Mouse (Mus musculus) c-Kit-positive CD71-positive TER-119-negative erythroid progenitor cells, embryonic 14.5 days (primary cell): Measurements from ENCODE around the gene Slc25a34.
A peak's percentile ranks its signal among the peaks of the same experiment; 100 is the strongest.

Experiments used
- DNase-seq: peaks from one replicate; pipeline ENCODE4 v3.0.0-alpha.2; 2013; ENCODE audit warnings: low read depth

Gene Slc25a34

GRCm38 (mm10) chr4:141581051-141581450 lies 42.6 kb downstream of the Slc25a34 start:
- no peak for DNase-seq

GRCm38 (mm10) chr4:141578833-141579232 lies 44.8 kb downstream of the Slc25a34 start:
- peak; percentile 31 for DNase-seq

GRCm38 (mm10) chr4:141576877-141577276 lies 46.7 kb downstream of the Slc25a34 start:
- DNase-seq, result no peak

GRCm38 (mm10) chr4:141576404-141576803 lies 47.2 kb downstream of the Slc25a34 start:
- DNase-seq, result no peak

GRCm38 (mm10) chr4:141574789-141575702 lies 48.6 kb downstream of the Slc25a34 start:
- peak; percentile 52 for DNase-seq

GRCm38 (mm10) chr4:141573359-141573966 lies 50.2 kb downstream of the Slc25a34 start:
- DNase-seq, result no peak

GRCm38 (mm10) chr4:141572668-141573358 lies 50.8 kb downstream of the Slc25a34 start:
- DNase-seq, result no peak

- no peak for DNase-seq
Observed at GRCm38 (mm10) chr4:141571934-141572333, 51.7 kb downstream of the Slc25a34 start.

- DNase-seq, result no peak
Observed at GRCm38 (mm10) chr4:141571337-141571739, 52.3 kb downstream of the Slc25a34 start.

GRCm38 (mm10) chr4:141570821-141571220 lies 52.8 kb downstream of the Slc25a34 start:
- no peak for DNase-seq

- no peak for DNase-seq
Observed at GRCm38 (mm10) chr4:141570004-141570403, 53.6 kb downstream of the Slc25a34 start.

- DNase-seq, result no peak
Observed at GRCm38 (mm10) chr4:141568966-141569365, 54.7 kb downstream of the Slc25a34 start.
